Mouse (Mus musculus) ZHBTc4 (cell line): Measurements from ENCODE around the gene Olfr1504.
"Not testable (repeated sequence)": the region's sequence is repeated elsewhere in the genome, so short reads cannot be mapped to it uniquely, and the experiment has no call there.

Source experiments
- DNase-seq: peaks from one replicate; pipeline ENCODE4 v3.0.0-alpha.2; 2011; ENCODE audit warnings: low read depth, low spot score

The Olfr1504 gene

DNA sequence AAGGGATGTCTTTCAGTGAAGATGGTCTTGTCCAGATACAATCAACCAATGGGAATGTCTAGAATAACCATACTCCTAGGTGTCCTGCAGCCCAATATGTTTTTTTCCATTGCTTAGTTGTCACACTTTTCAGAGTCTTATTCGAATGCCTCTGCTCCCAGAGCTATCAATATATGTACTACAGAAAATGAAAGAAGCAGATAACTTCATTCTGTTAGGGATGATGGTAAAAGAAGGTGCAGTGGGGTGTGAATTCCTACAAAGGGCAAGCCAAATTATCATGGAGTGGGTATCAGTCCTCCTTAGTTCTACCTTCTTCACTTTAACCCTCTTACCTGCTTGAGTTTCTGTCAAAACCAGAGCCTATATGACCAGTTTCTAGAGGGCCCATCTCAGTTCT lies at the start of gene Olfr1504:
Gene Olfr1504, minus strand, starts transcription at position 101 of the 400 bp plus-strand sequence.
- no peak for DNase-seq

DNA sequence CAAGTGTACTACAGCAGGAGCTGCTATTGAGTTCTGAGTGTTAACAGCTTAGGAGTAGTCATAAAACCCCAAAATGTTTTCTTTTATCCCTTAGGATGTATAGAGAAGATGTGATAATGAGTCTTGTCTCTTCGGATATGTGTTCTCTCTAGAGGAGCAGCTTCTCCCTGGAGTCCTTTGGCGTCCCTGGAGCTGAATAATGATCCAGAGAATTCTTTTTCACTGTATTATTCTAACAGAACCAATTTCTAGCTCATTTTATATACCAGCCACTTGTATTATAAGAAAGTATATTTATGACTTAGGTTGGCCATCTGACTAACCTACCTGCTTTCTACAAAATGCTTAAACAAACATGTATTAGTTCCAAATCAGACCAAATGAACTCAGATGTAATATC lies 15.5 kb upstream of the Olfr1504 start, which contains the start of gene Olfr1505:
Gene Olfr1505, plus strand, starts transcription at position 301 of the 400 bp plus-strand sequence.
- no peak for DNase-seq

DNA sequence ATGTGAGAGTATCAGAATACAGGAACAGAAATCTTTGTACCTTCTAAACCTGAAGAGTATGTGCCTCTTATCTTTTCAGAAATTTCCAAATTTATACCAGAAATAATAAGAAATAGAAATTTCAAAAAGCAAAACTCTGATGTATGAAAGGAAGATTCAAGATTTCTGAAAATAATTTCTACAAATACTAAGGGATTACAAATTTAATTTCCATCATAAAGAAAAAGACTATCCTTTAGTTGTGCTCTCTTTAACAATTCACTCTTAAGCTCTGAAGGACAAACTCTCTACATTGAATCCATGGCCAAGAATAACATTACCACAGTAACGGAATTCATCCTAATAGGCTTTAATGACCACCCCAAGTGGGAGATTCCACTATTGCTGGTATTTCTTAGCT lies 36.2 kb downstream of the Olfr1504 start, which contains the start of gene Olfr1502:
Gene Olfr1502, plus strand, starts transcription at position 301 of the 400 bp plus-strand sequence.
- no peak for DNase-seq

DNA sequence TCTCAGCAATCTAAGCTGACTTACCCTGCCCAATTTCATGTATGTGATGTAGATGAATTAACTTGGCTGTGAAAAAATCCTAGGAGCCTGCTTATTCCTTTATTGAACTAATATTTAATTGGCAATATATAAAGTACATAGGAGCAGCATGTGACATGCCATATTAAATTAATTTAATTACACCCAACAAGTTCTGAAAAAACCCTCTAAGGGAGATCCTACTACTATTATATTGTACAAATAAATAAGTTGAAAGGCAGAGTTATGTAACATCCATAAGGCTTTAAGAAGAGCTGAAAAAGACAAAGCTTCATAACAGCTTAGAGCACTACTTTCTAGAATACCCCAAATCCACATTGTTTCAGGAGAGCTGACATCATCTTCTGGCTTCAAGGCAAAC lies 47.1 kb downstream of the Olfr1504 start, which contains the start of gene Olfr1501:
Gene Olfr1501, minus strand, starts transcription at position 101 of the 400 bp plus-strand sequence.
- DNase-seq = not testable (repeated sequence)
